Comparison of ENCODE assay signal across 20 mouse cellular contexts in genomic region chr11:86603719-86604118, GRCm38 (mm10). TPM values are rescaled to one million over a fixed set of nuclear protein-coding genes. Genes with fewer than 3 reads are reported as not detected.
DNase-seq lines count a peak whose midpoint lies in the region; ATAC-seq and TF ChIP-seq lines count a peak whose summit lies in the region.
"Had no signal": no experiment of that assay in that cellular context is flagged by ENCODE, and none has a peak within 500 bp of the region (broad histone marks: within the 10 kb centered on the region; RNA-seq: fewer than 3 reads in every experiment).

No protein-coding gene starts in this region.

- no peak overlapping the region for H3K9ac ChIP-seq in liver, adult 2 months (ENCODE audit: low read depth, low read length)
- H3K9ac ChIP-seq: embryonic facial prominence, embryonic 15.5 days; forebrain, embryonic 15.5 days; heart, embryonic 13.5 days; hindbrain, embryonic 12.5 days; lung, embryonic 14.5 days had no signal

- peak overlapping the region; percentile 94 for H3K27ac ChIP-seq in liver, adult 2 months (replicated peaks; ENCODE audit: insufficient read depth, low read depth, low read length)
- peak overlapping the region; percentile 100 for H3K27ac ChIP-seq in embryonic fibroblast, embryonic 13.5 days (ENCODE audit: insufficient read depth, low read length)
- H3K27ac ChIP-seq in hindbrain, embryonic 10.5 days = no peak overlapping the region
- H3K27ac ChIP-seq: embryonic facial prominence, embryonic 15.5 days; forebrain, embryonic 15.5 days; heart, embryonic 13.5 days; hindbrain, embryonic 12.5 days had no signal

- TF ChIP-seq POLR2A in liver, adult 2 months (IDR thresholded peaks at IDR 0.05; ENCODE audit: extremely low read depth, insufficient read depth, low read length) = no peak
- TF ChIP-seq POLR2A in embryonic fibroblast, embryonic 13.5 days (IDR thresholded peaks at IDR 0.05; ENCODE audit: low read depth, low read length) = peak; percentile 41; the same call in 1 of the 2 replicates

- intact Hi-C loops in gastrocnemius, postnatal 36 days (cut with DNase I) = no loop called here

- H3K9me3 ChIP-seq in hindbrain, embryonic 10.5 days = no peaks in the 10 kb centered on the region
- H3K9me3 ChIP-seq: embryonic facial prominence, embryonic 15.5 days; forebrain, embryonic 15.5 days; hindbrain, embryonic 12.5 days had no signal

- WGBS in liver, adult 2 months = 33% methylated on average over 1 of the region's 1 CpGs
- 100% methylated on average over 1 of the region's 1 CpGs for WGBS in hindbrain, embryonic 10.5 days

- TF ChIP-seq CTCF in liver, adult 2 months (IDR thresholded peaks at IDR 0.05; ENCODE audit: low read depth, low read length) = no peak
- TF ChIP-seq CTCF in C2C12 (IDR thresholded peaks at IDR 0.05; ENCODE audit: control insufficient read depth, insufficient read depth, insufficient read length) = no peak
- TF ChIP-seq CTCF in embryonic fibroblast, embryonic 13.5 days (IDR thresholded peaks at IDR 0.05; ENCODE audit: borderline replicate concordance, insufficient read depth, low read length) = no peak

- peaks cover 10% of the 10 kb centered on the region for H3K4me1 ChIP-seq in liver, adult 2 months (ENCODE audit: control insufficient read depth, insufficient read depth, low read length)
- peaks cover 24% of the 10 kb centered on the region for H3K4me1 ChIP-seq in embryonic fibroblast, embryonic 13.5 days (ENCODE audit: control insufficient read depth, insufficient read depth, low read length)
- H3K4me1 ChIP-seq in hindbrain, embryonic 10.5 days (replicated peaks) = no peaks in the 10 kb centered on the region
- H3K4me1 ChIP-seq: embryonic facial prominence, embryonic 15.5 days; forebrain, embryonic 15.5 days; heart, embryonic 13.5 days; hindbrain, embryonic 12.5 days had no signal

- peak; percentile 80 for ATAC-seq in megakaryocyte progenitor cell, adult 5-6 weeks (replicated peaks; ENCODE audit: poor library complexity)
- ATAC-seq: activated CD4-positive, CD25-positive, alpha-beta regulatory T cell, adult 4 months; CD4-positive, CD25-positive, alpha-beta regulatory T cell, adult 4 months; forebrain, embryonic 15.5 days had no signal

- H3K27me3 ChIP-seq in liver, adult 2 months (ENCODE audit: control insufficient read depth, insufficient read depth, low read length) = no peaks in the 10 kb centered on the region
- H3K27me3 ChIP-seq in C2C12 (ENCODE audit: control insufficient read depth, insufficient read depth, insufficient read length) = no peaks in the 10 kb centered on the region
- no peaks in the 10 kb centered on the region for H3K27me3 ChIP-seq in hindbrain, embryonic 10.5 days (ENCODE audit: insufficient read depth, poor library complexity, severe bottlenecking)
- H3K27me3 ChIP-seq: embryonic facial prominence, embryonic 15.5 days; forebrain, embryonic 15.5 days; heart, embryonic 13.5 days; hindbrain, embryonic 12.5 days had no signal

- peaks cover 36% of the 10 kb centered on the region for H3K79me3 ChIP-seq in C2C12 (ENCODE audit: low read depth)

- H3K79me2 ChIP-seq in liver, adult 2 months (ENCODE audit: control insufficient read depth, insufficient read depth, low read length) = no peaks in the 10 kb centered on the region; the same call in 1 of the 2 replicates
- peaks cover 71% of the 10 kb centered on the region for H3K79me2 ChIP-seq in C2C12 (ENCODE audit: control insufficient read depth, insufficient read depth)

- no peak overlapping the region for H3ac ChIP-seq in C2C12 (ENCODE audit: control insufficient read depth, insufficient read length, low read depth)

- H3K4me3 ChIP-seq in liver, adult 2 months (ENCODE audit: insufficient read depth, low read depth, low read length) = no peak overlapping the region
- H3K4me3 ChIP-seq in C2C12 (ENCODE audit: insufficient read depth, poor library complexity, severe bottlenecking) = no peak overlapping the region
- no peak overlapping the region for H3K4me3 ChIP-seq in embryonic fibroblast, embryonic 13.5 days (ENCODE audit: insufficient read depth, low read length)
- no peak overlapping the region for H3K4me3 ChIP-seq in hindbrain, embryonic 10.5 days
- H3K4me3 ChIP-seq: embryonic facial prominence, embryonic 15.5 days; forebrain, embryonic 15.5 days; heart, embryonic 13.5 days; hindbrain, embryonic 12.5 days had no signal

- peak; percentile 89 for DNase-seq in liver, adult 2 months (ENCODE audit: extremely low read depth, low read depth, low spot score)
- DNase-seq in liver = no peak
- no peak for DNase-seq in left cerebral cortex, adult 11 months (ENCODE audit: low spot score)
- no peak for DNase-seq in gastrocnemius, postnatal 36 days
- no peak for DNase-seq in hindbrain, embryonic 10.5 days (ENCODE audit: low spot score)
- DNase-seq: cerebellum, adult 2 months; gastrocnemius, postnatal 14 days; kidney, adult 9 months; midbrain, embryonic 14.5 days; thymus, adult 2 months had no signal

- H3K36me3 ChIP-seq in liver, adult 2 months (ENCODE audit: control insufficient read depth, insufficient read depth, low read length) = peaks cover 15% of the 10 kb centered on the region
- peaks cover 42% of the 10 kb centered on the region for H3K36me3 ChIP-seq in C2C12 (ENCODE audit: control insufficient read depth, insufficient read depth)
- H3K36me3 ChIP-seq in hindbrain, embryonic 10.5 days = peaks cover 24% of the 10 kb centered on the region

TF ChIP-seq in C2C12, 6 proteins besides CTCF, POLR2A, EP300 and RAD21:
- peak; percentile 97 for TF ChIP-seq CEBPB (IDR thresholded peaks at IDR 0.05; ENCODE audit: low read depth)
- no peak for TF ChIP-seq FOSL1 (IDR thresholded peaks at IDR 0.05; ENCODE audit: insufficient read depth, low read length, poor library complexity, severe bottlenecking)

RNA-seq across cellular contexts. Expression of gene Tubd1, which starts 58.9 kb away (rescaled TPM):
- total RNA-seq in liver, adult 2 months (2014; rRNA removed) = 2.6 and 4.3 TPM in 2 replicates
- polyA plus RNA-seq in liver, adult 2 months (2012; rRNA removed) = 1.7 and 2.0 TPM in 2 replicates
- 6.1 TPM for polyA plus RNA-seq in C2C12 (2012; fragmentation: generic; extraction: Trizol)
- 6.4 and 8.2 TPM in 2 replicates for polyA plus RNA-seq in embryonic fibroblast, embryonic 13.5 days (2011; ENCODE audit: insufficient read length, low read depth, missing spikeins)
- total RNA-seq in megakaryocyte progenitor cell, adult 5-6 weeks (2015) = 7.0 and 15.0 TPM in 2 replicates
- total RNA-seq in megakaryocyte progenitor cell, adult 5-6 weeks (2017) = 9.4 and 11.5 TPM in 2 replicates
- total RNA-seq in gastrocnemius, postnatal 36 days (2021) = 1 to 10 TPM; 5.5 to 6.5 TPM
- 12.7 and 12.8 TPM in 2 replicates for polyA plus RNA-seq in hindbrain, embryonic 10.5 days (2016; fragmentation: Nextera tagmentation; extraction: Ambion mirVana)

RNA-seq across cellular contexts. Expression of gene Rps6kb1, which starts 59.1 kb away (rescaled TPM):
- 14.4 TPM in 2 replicates for total RNA-seq in liver, adult 2 months (2014; rRNA removed)
- polyA plus RNA-seq in liver, adult 2 months (2012; rRNA removed) = 6.2 and 6.3 TPM in 2 replicates
- 9.8 TPM for polyA plus RNA-seq in C2C12 (2012; fragmentation: generic; extraction: Trizol)
- polyA plus RNA-seq in embryonic fibroblast, embryonic 13.5 days (2011; ENCODE audit: insufficient read length, low read depth, missing spikeins) = 70.3 and 71.4 TPM in 2 replicates
- total RNA-seq in megakaryocyte progenitor cell, adult 5-6 weeks (2015) = 44.3 and 53.2 TPM in 2 replicates
- total RNA-seq in megakaryocyte progenitor cell, adult 5-6 weeks (2017) = 34.1 and 48.6 TPM in 2 replicates
- total RNA-seq in gastrocnemius, postnatal 36 days (2021) = 10 to 100 TPM; 19.4 to 22.6 TPM
- 43.5 and 53.6 TPM in 2 replicates for polyA plus RNA-seq in hindbrain, embryonic 10.5 days (2016; fragmentation: Nextera tagmentation; extraction: Ambion mirVana)
